Mouse (Mus musculus) MEL (cell line): ENCODE results near the gene Osm.

ENCODE experiments used
- BHLHE40 ChIP-seq: IDR thresholded peaks from 2 replicates; pipeline ENCODE4 v1.6.1; 2012; ENCODE audit warnings: low read depth, mild to moderate bottlenecking, inconsistent platforms, low read length, improper control_type of control experiment, borderline replicate concordance
- CTCF ChIP-seq, 3 experiments: IDR thresholded peaks in 2 of 3; conservative IDR thresholded peaks in 1 of 3; 2 replicates each; pipeline ENCODE4 v1.5.1; 2011 to 2012; ENCODE audit warnings: low read length in 3 of 3, low read depth in 2 of 3, mild to moderate bottlenecking in 2 of 3, improper control_type of control experiment in 1 of 3, inconsistent platforms in 1 of 3, mixed read lengths in 1 of 3, moderate library complexity in 1 of 3; ENCODE audit not compliant: control insufficient read depth in 1 of 3, insufficient read depth in 1 of 3, poor library complexity in 1 of 3, severe bottlenecking in 1 of 3
- E2F4 ChIP-seq: IDR thresholded peaks from 2 replicates; pipeline ENCODE4 v1.6.1; 2011; ENCODE audit warnings: low read depth, low read length, improper control_type of control experiment, borderline replicate concordance
- ELF1 ChIP-seq: IDR thresholded peaks from 2 replicates; pipeline ENCODE4 v1.6.1; 2014; ENCODE audit warnings: low read depth, mild to moderate bottlenecking, inconsistent platforms, low read length, improper control_type of control experiment, moderate library complexity
- EP300 ChIP-seq, 2 experiments: IDR thresholded peaks; 2 replicates each; pipeline ENCODE4 v1.6.1; 2011; ENCODE audit warnings: improper control_type of control experiment in 2 of 2, low read length in 2 of 2, low read depth in 1 of 2, mild to moderate bottlenecking in 1 of 2
- MAX ChIP-seq: IDR thresholded peaks from 2 replicates; pipeline ENCODE4 v1.6.1; 2011; ENCODE audit warnings: low read length, improper control_type of control experiment
- POLR2A ChIP-seq, 2 experiments: IDR thresholded peaks; 2 replicates each; pipeline ENCODE4 v1.6.1; 2011 to 2012; ENCODE audit warnings: low read length in 2 of 2, mild to moderate bottlenecking in 2 of 2, control low read depth in 1 of 2, improper control_type of control experiment in 1 of 2, low read depth in 1 of 2, moderate library complexity in 1 of 2; ENCODE audit not compliant: control insufficient read depth in 1 of 2, insufficient read depth in 1 of 2, poor library complexity in 1 of 2
- RAD21 ChIP-seq: IDR thresholded peaks from 2 replicates; pipeline ENCODE4 v1.6.1; 2011; ENCODE audit warnings: mild to moderate bottlenecking, low read depth, low read length, improper control_type of control experiment
- ZC3H11A ChIP-seq: IDR thresholded peaks from 2 replicates; pipeline ENCODE4 v1.6.1; 2012; ENCODE audit warnings: low read depth, mild to moderate bottlenecking, inconsistent platforms, low read length, improper control_type of control experiment
- ZMIZ1 ChIP-seq: IDR thresholded peaks from 2 replicates; pipeline ENCODE4 v1.6.1; 2012; ENCODE audit warnings: low read depth, mild to moderate bottlenecking, inconsistent platforms, low read length, improper control_type of control experiment, moderate library complexity

GRCm38 (mm10) chr11:4240151-4240550 is 3.9 kb downstream of the Osm start:
- no peak for TF ChIP-seq CTCF (IDR thresholded peaks at IDR 0.05 in 2 of 3, conservative IDR thresholded peaks at IDR 0.05 in 1 of 3; ENCODE audit: control insufficient read depth in 1 of 3, insufficient read depth in 1 of 3, low read depth in 2 of 3, low read length in 3 of 3, poor library complexity in 1 of 3, severe bottlenecking in 1 of 3)
- no peak for TF ChIP-seq BHLHE40
- TF ChIP-seq ZC3H11A, result no peak
- no peak for TF ChIP-seq POLR2A (IDR thresholded peaks at IDR 0.05; ENCODE audit: control insufficient read depth in 1 of 2, insufficient read depth in 1 of 2, low read depth in 1 of 2, low read length in 2 of 2, poor library complexity in 1 of 2)
- TF ChIP-seq EP300 (IDR thresholded peaks at IDR 0.05; ENCODE audit: low read depth in 1 of 2, low read length in 2 of 2), result no peak
- no peak for TF ChIP-seq ELF1
- TF ChIP-seq ZMIZ1, result no peak
- no peak for TF ChIP-seq MAX
- TF ChIP-seq RAD21, result no peak
- no peak for TF ChIP-seq E2F4
